Mouse (Mus musculus): Measurements from ENCODE around the gene Hspb2. TPM values are rescaled to one million over a fixed set of nuclear protein-coding genes. Genes with fewer than 3 reads are reported as not detected.

Hspb2 gene
- polyA plus RNA-seq (2015; fragmentation: Nextera tagmentation; extraction: Ambion mirVana): 260 and 319 TPM in 2 replicates

- peak within 1 kb of the TSS; percentile 94 for H3K9ac ChIP-seq
- H3K27ac ChIP-seq (replicated peaks): peak within 1 kb of the TSS; percentile 100
- peak within 1 kb of the TSS; percentile 80 for H3K4me2 ChIP-seq
- H3K4me3 ChIP-seq: peak within 1 kb of the TSS; percentile 66
- H3K36me3 ChIP-seq: peaks cover 30% of the 10 kb centered on the region
- ATAC-seq (ENCODE audit: extremely low read depth, insufficient number of reproducible peaks, low FRiP score, low TSS enrichment): peak; percentile 71
- H3K4me1 ChIP-seq: peaks cover 72% of the 10 kb centered on the region
- H3K27me3 ChIP-seq (replicated peaks): no peaks in the 10 kb centered on the region
- 28% methylated on average over 14 of the region's 14 CpGs for WGBS
- H3K9me3 ChIP-seq: no peaks in the 10 kb centered on the region
Observed at GRCm38 (mm10) chr9:50752054-50752602, at the start of gene Hspb2. Gene Hspb2, minus strand, starts transcription at chr9:50752354.

DNA sequence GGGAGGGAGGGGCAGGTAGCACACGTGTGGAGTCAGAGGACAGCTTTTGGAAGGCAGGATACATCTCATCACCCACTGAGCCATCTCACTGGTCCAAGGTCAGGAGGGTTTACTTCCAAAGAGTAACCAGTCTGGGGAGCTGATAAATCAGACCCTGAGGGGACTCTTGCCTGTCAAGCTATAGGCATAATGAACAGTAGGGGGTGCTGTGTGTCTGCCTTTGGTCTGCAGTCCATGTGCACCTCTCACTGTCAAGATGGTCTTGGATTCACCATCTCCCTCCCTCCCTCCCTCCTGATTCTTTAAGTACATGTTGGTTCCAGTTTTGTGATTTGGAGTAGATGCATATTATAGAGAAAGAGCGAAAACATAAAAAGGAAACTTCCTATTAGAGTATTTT, 48.8 kb upstream of the Hspb2 start:
- H3K4me1 ChIP-seq: no peaks in the 10 kb centered on the region
- no peak overlapping the region for H3K4me2 ChIP-seq
- no peak overlapping the region for H3K9ac ChIP-seq
- no peak for ATAC-seq (ENCODE audit: extremely low read depth, insufficient number of reproducible peaks, low FRiP score, low TSS enrichment)
- WGBS: 56% methylated on average over 2 of the region's 2 CpGs
- peaks cover 85% of the 10 kb centered on the region for H3K36me3 ChIP-seq
- H3K4me3 ChIP-seq: no peak overlapping the region
- H3K27me3 ChIP-seq (replicated peaks): no peaks in the 10 kb centered on the region
- no peak overlapping the region for H3K27ac ChIP-seq (replicated peaks)
- H3K9me3 ChIP-seq: no peaks in the 10 kb centered on the region

- Histone ChIP-seq H3K9ac (no peak overlapping the region), H3K27me3 (replicated peaks) (no peaks in the 10 kb centered on the region), H3K4me2 (no peak overlapping the region), H3K4me3 (no peak overlapping the region), H3K36me3 (peaks cover 78% of the 10 kb centered on the region), H3K9me3 (no peaks in the 10 kb centered on the region), H3K4me1 (no peaks in the 10 kb centered on the region), H3K27ac (replicated peaks) (no peak overlapping the region)
- no peak for ATAC-seq (ENCODE audit: extremely low read depth, insufficient number of reproducible peaks, low FRiP score, low TSS enrichment)
- 83% methylated on average over 5 of the region's 5 CpGs for WGBS
Observed at GRCm38 (mm10) chr9:50798368-50798767, 46.2 kb upstream of the Hspb2 start.

DNA sequence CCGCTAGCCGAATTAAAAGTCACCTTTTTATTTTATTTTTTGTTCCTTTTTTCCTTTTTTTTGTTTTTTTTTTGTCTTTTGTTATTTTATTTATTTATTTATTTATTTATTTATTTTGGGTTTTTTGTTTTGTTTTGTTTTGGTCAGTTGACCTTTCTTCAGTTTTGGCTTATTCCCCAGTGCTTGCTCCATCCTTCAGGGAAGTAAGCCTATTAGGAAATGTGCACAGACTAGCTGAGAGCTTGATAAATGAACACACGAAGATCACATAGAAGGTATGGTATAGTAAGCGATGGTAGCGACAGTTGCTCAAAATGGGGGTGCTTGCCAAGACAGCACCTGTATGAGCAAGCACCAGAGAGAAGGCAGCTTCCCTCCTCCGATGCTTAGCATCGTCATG, 45.5 kb upstream of the Hspb2 start:
- no peak overlapping the region for H3K27ac ChIP-seq (replicated peaks)
- no peaks in the 10 kb centered on the region for H3K27me3 ChIP-seq (replicated peaks)
- no peaks in the 10 kb centered on the region for H3K4me1 ChIP-seq
- H3K4me2 ChIP-seq: no peak overlapping the region
- 91% methylated on average over 7 of the region's 7 CpGs for WGBS
- H3K4me3 ChIP-seq: no peak overlapping the region
- H3K9me3 ChIP-seq: no peaks in the 10 kb centered on the region
- ATAC-seq (ENCODE audit: extremely low read depth, insufficient number of reproducible peaks, low FRiP score, low TSS enrichment): no peak
- H3K9ac ChIP-seq: no peak overlapping the region
- H3K36me3 ChIP-seq: peaks cover 73% of the 10 kb centered on the region

- H3K4me1 ChIP-seq: no peaks in the 10 kb centered on the region
- WGBS: 87% methylated on average over 8 of the region's 8 CpGs
- H3K9ac ChIP-seq: no peak overlapping the region
- H3K27ac ChIP-seq (replicated peaks): no peak overlapping the region
- H3K4me3 ChIP-seq: no peak overlapping the region
- H3K27me3 ChIP-seq (replicated peaks): no peaks in the 10 kb centered on the region
- no peak overlapping the region for H3K4me2 ChIP-seq
- H3K36me3 ChIP-seq: peaks cover 74% of the 10 kb centered on the region
- H3K9me3 ChIP-seq: no peaks in the 10 kb centered on the region
- ATAC-seq (ENCODE audit: extremely low read depth, insufficient number of reproducible peaks, low FRiP score, low TSS enrichment): no peak
Observed at GRCm38 (mm10) chr9:50796776-50797175, 44.6 kb upstream of the Hspb2 start.

DNA sequence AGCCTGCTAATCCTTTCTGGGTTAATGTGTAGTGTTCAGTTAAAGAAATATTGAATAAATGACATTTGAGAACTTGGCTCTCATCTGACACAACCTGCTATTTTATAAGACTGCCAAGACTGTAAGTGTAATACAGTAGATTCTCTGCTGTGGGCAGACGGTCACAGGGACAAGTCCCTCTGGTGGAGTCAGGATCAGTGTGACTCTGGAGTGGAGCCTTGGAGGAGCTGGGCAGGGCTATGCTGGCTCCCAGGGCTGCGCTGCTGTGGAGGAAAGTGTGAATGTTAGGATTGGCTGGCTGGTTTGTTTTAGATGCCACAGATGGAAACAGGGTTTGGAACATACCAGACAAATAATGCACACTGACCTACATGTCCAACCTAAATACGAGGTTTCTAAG, 43.1 kb upstream of the Hspb2 start:
- Histone ChIP-seq H3K27me3 (replicated peaks) (no peaks in the 10 kb centered on the region), H3K4me3 (no peak overlapping the region), H3K9me3 (no peaks in the 10 kb centered on the region), H3K4me2 (no peak overlapping the region), H3K36me3 (peaks cover 73% of the 10 kb centered on the region), H3K4me1 (no peaks in the 10 kb centered on the region), H3K27ac (replicated peaks) (no peak overlapping the region), H3K9ac (no peak overlapping the region)
- ATAC-seq (ENCODE audit: extremely low read depth, insufficient number of reproducible peaks, low FRiP score, low TSS enrichment): no peak
- 92% methylated on average over 3 of the region's 3 CpGs for WGBS

- H3K36me3 ChIP-seq: peaks cover 91% of the 10 kb centered on the region
Observed at GRCm38 (mm10) chr9:50782155-50782554, 30.0 kb upstream of the Hspb2 start.

GRCm38 (mm10) chr9:50776162-50776760, 24.1 kb upstream of the Hspb2 start:
- Histone ChIP-seq H3K27ac (replicated peaks) (no peak overlapping the region), H3K36me3 (peaks cover 49% of the 10 kb centered on the region), H3K9me3 (no peaks in the 10 kb centered on the region), H3K9ac (peak overlapping the region; percentile 97), H3K4me2 (peak overlapping the region; percentile 86), H3K4me3 (peak overlapping the region; percentile 97), H3K27me3 (replicated peaks) (no peaks in the 10 kb centered on the region), H3K4me1 (peaks cover 21% of the 10 kb centered on the region)
- no peak for ATAC-seq (ENCODE audit: extremely low read depth, insufficient number of reproducible peaks, low FRiP score, low TSS enrichment)
- 58% methylated on average over 11 of the region's 11 CpGs for WGBS

More at GRCm38 (mm10) chr9:50782155-50782554, 30.0 kb upstream of the Hspb2 start:
- H3K27me3 ChIP-seq (replicated peaks): no peaks in the 10 kb centered on the region
- H3K9ac ChIP-seq: no peak overlapping the region
- no peak overlapping the region for H3K4me2 ChIP-seq
- H3K4me3 ChIP-seq: no peak overlapping the region
- no peaks in the 10 kb centered on the region for H3K4me1 ChIP-seq
- no peak overlapping the region for H3K27ac ChIP-seq (replicated peaks)
- WGBS: 73% methylated on average over 2 of the region's 2 CpGs
- H3K9me3 ChIP-seq: no peaks in the 10 kb centered on the region
- ATAC-seq (ENCODE audit: extremely low read depth, insufficient number of reproducible peaks, low FRiP score, low TSS enrichment): no peak

DNA sequence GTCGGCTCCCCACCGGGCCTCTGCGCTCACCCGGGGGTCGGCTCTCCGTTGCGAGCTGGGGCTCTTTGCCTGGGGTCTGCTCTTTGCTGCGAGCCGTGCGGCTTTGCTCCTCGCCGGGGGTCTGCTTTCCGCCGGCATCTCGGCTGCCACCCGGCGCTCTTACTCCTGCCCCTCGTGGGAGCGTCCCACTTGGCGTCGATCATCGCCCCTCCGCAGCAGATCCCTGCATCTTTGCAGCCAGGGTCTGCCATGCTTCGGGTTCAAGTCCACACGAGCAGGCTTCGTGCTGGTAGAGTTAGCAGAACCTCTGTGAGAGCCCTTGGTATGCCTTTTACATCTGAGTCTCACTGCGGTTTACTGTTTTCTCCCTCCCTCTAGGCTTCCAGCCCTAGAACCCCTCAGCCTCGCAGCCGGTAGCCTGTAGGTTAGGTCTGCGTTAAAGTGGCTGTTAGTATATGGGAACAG, 23.5 kb upstream of the Hspb2 start:
- Histone ChIP-seq H3K4me1 (peaks cover 21% of the 10 kb centered on the region), H3K4me3 (peak overlapping the region; percentile 97), H3K36me3 (peaks cover 47% of the 10 kb centered on the region), H3K27me3 (replicated peaks) (no peaks in the 10 kb centered on the region), H3K27ac (replicated peaks) (peak overlapping the region; percentile 70), H3K4me2 (peak overlapping the region; percentile 86), H3K9me3 (no peaks in the 10 kb centered on the region), H3K9ac (peak overlapping the region; percentile 97)
- ATAC-seq (ENCODE audit: extremely low read depth, insufficient number of reproducible peaks, low FRiP score, low TSS enrichment): no peak
- under 1% methylated on average over 27 of the region's 30 CpGs for WGBS

DNA sequence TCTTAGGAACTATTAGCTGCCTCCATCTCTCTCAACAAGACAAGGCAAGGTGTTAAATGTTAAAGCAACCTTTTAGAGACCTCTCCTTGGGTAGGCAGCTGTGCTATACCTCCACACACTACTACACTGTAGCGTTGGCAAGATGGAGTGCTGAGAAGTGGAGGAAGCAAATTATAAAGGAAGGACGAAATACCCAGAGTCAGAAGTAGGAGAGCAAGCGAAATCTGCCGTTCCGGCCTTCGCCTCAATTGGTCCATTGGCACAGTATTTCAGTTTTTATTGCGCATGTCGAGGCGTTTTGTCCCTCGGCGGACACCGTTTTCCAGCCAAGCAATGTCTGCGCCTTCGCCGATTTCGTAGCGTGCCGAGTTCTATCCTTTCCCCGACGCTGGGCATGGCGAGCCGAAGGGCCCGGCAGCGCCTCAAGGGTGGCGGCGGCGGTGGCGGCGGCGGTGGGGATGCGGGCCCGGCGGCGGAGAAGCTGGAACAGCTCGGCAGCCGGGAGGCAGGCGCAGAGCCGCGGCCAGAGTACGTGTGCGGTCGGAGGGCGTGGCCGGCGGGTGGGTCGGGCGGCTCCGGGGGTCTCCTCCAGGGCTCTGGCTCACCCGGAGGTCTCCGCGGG, 22.9 kb upstream of the Hspb2 start, which contains the start of the genes Alg9 and 1110032A03Rik:
TSS of gene Alg9 (plus strand) at position 29 of the 622 bp plus-strand sequence.
TSS of gene 1110032A03Rik (minus strand) at position 530 of the 622 bp plus-strand sequence.
- H3K4me3 ChIP-seq: peak within 1 kb of the TSS; percentile 97

GRCm38 (mm10) chr9:50774026-50774462, 21.9 kb upstream of the Hspb2 start:
- Histone ChIP-seq H3K27ac (replicated peaks) (no peak overlapping the region), H3K9ac (peak overlapping the region; percentile 97), H3K4me3 (no peak overlapping the region), H3K27me3 (replicated peaks) (no peaks in the 10 kb centered on the region), H3K4me2 (peak overlapping the region; percentile 86), H3K36me3 (peaks cover 32% of the 10 kb centered on the region), H3K4me1 (peaks cover 28% of the 10 kb centered on the region), H3K9me3 (no peaks in the 10 kb centered on the region)
- 71% methylated on average over 4 of the region's 4 CpGs for WGBS
- ATAC-seq (ENCODE audit: extremely low read depth, insufficient number of reproducible peaks, low FRiP score, low TSS enrichment): no peak

More for the DNA sequence above, 22.9 kb upstream of the Hspb2 start, which contains the start of the genes Alg9 and 1110032A03Rik:
- H3K4me1 ChIP-seq: peaks cover 21% of the 10 kb centered on the region
- under 1% methylated on average over 31 of the region's 51 CpGs for WGBS
- peak within 1 kb of the TSS; percentile 86 for H3K4me2 ChIP-seq
- H3K36me3 ChIP-seq: peaks cover 42% of the 10 kb centered on the region
- no peaks in the 10 kb centered on the region for H3K27me3 ChIP-seq (replicated peaks)
- H3K27ac ChIP-seq (replicated peaks): peak within 1 kb of the TSS; percentile 70
- peak; percentile 65; the same call in 1 of the 2 replicates for ATAC-seq (ENCODE audit: extremely low read depth, insufficient number of reproducible peaks, low FRiP score, low TSS enrichment)
- peak within 1 kb of the TSS; percentile 97 for H3K9ac ChIP-seq
- no peaks in the 10 kb centered on the region for H3K9me3 ChIP-seq

Measured in heart, embryonic 13.5 days (tissue).